Mouse (Mus musculus) small intestine, adult 2 months (tissue): ENCODE measurements around the gene Sh3pxd2b. TPM values are rescaled to one million over a fixed set of nuclear protein-coding genes. Genes with fewer than 3 reads are reported as not detected.

Source experiments
- H3K27ac ChIP-seq: fragments of 200-500 bp; 2 replicates; pipeline ENCODE4 v1.5.1; 2012; ENCODE audit warnings: low read depth, low read length, control low read depth, inconsistent platforms; ENCODE audit not compliant: insufficient read depth
- H3K27me3 ChIP-seq: fragments of 200-500 bp; 2 replicates; pipeline ENCODE4 v1.6.1; 2012; ENCODE audit warnings: mild to moderate bottlenecking, moderate library complexity, low read length, inconsistent platforms; ENCODE audit not compliant: control insufficient read depth, insufficient read depth
- H3K36me3 ChIP-seq: fragments of 200-500 bp; 2 replicates; pipeline ENCODE4 v1.6.1; 2012; ENCODE audit warnings: mild to moderate bottlenecking, low read length, control low read depth, inconsistent platforms; ENCODE audit not compliant: control insufficient read depth, insufficient read depth
- H3K4me1 ChIP-seq: fragments of 200-500 bp; 2 replicates; pipeline ENCODE4 v1.6.1; 2012; ENCODE audit warnings: low read length, inconsistent platforms, mixed read lengths; ENCODE audit not compliant: control insufficient read depth, insufficient read depth, insufficient read length
- H3K4me3 ChIP-seq: fragments of 200-500 bp; 2 replicates; pipeline ENCODE4 v1.5.1; 2012; ENCODE audit warnings: low read depth, mild to moderate bottlenecking, control low read depth, inconsistent platforms, low read length, moderate library complexity
- CTCF ChIP-seq: fragments of 200-500 bp; IDR thresholded peaks from 2 replicates; pipeline ENCODE4 v1.5.1; 2012; ENCODE audit warnings: low read depth, mild to moderate bottlenecking, control low read depth, inconsistent platforms, low read length, moderate library complexity, mixed read lengths; ENCODE audit not compliant: insufficient replicate concordance, insufficient read length; ENCODE audit errors: extremely low read depth
- POLR2A ChIP-seq: fragments of 200-500 bp; IDR thresholded peaks from 2 replicates; pipeline ENCODE4 v1.6.1; 2012; ENCODE audit warnings: low read depth, mild to moderate bottlenecking, control low read depth, inconsistent platforms, low read length, moderate library complexity
- WGBS: fragments of 180-500 bp; shearing (Covaris S2); methylation state at CpG from one replicate; pipeline ENCODE4 v1.1.7; 2018; 5-methylcytosine and 5-hydroxymethylcytosine counted together
- polyA plus RNA-seq: library from polyadenylated mRNA; depleted of rRNA; stranded (reverse); fragments of >200 nt; gene quantifications from 2 replicates; pipeline ENCODE4 v1.2.3, GENCODE M21; 2012; rRNA removed

Gene Sh3pxd2b
- polyA plus RNA-seq, 1 experiment, result 2.4 TPM

GRCm38 (mm10) chr11:32471925-32472324 is 124.3 kb downstream of the Sh3pxd2b start:
- no peak for TF ChIP-seq POLR2A
- no peak for TF ChIP-seq CTCF
- H3K27me3 ChIP-seq, result no peaks in the 10 kb centered on the region
- H3K4me3 ChIP-seq, result no peak overlapping the region
- no peaks in the 10 kb centered on the region for H3K4me1 ChIP-seq
- no peaks in the 10 kb centered on the region for H3K36me3 ChIP-seq
- WGBS, result 69% methylated on average over 2 of the region's 2 CpGs
- H3K27ac ChIP-seq, result no peak overlapping the region

GRCm38 (mm10) chr11:32474725-32475124 is 127.1 kb downstream of the Sh3pxd2b start:
- no peaks in the 10 kb centered on the region for H3K4me1 ChIP-seq
- TF ChIP-seq POLR2A (no peak), CTCF (no peak)
- H3K4me3 ChIP-seq, result no peak overlapping the region
- no peak overlapping the region for H3K27ac ChIP-seq
- H3K36me3 ChIP-seq, result no peaks in the 10 kb centered on the region
- no peaks in the 10 kb centered on the region for H3K27me3 ChIP-seq
- WGBS, result 78% methylated on average over 3 of the region's 3 CpGs

GRCm38 (mm10) chr11:32475487-32476236 is 128.0 kb downstream of the Sh3pxd2b start:
- H3K27me3 ChIP-seq, result no peaks in the 10 kb centered on the region
- no peak overlapping the region for H3K27ac ChIP-seq
- 77% methylated on average over 5 of the region's 5 CpGs for WGBS
- TF ChIP-seq CTCF (no peak), POLR2A (no peak)
- H3K4me3 ChIP-seq, result no peak overlapping the region
- H3K4me1 ChIP-seq, result no peaks in the 10 kb centered on the region
- no peaks in the 10 kb centered on the region for H3K36me3 ChIP-seq

Other genes starting within 250 kb of the Sh3pxd2b start
- 0.85 and 1.4 TPM in 2 replicates for gene Il9r, start 147.5 kb upstream of the Sh3pxd2b start, polyA plus RNA-seq
- gene Snrnp25, start 142.4 kb upstream of the Sh3pxd2b start, polyA plus RNA-seq, result 11.5 and 22.5 TPM in 2 replicates
- gene Rhbdf1, start 125.5 kb upstream of the Sh3pxd2b start, polyA plus RNA-seq, result 56.7 and 64.4 TPM in 2 replicates
- gene Mpg, start 121.3 kb upstream of the Sh3pxd2b start, polyA plus RNA-seq, result 4.9 and 7.5 TPM in 2 replicates
- gene Nprl3, start 80.1 kb upstream of the Sh3pxd2b start, polyA plus RNA-seq, result 25.1 and 35.7 TPM in 2 replicates
- gene Hba-x, start 71.4 kb upstream of the Sh3pxd2b start, polyA plus RNA-seq, result not detected in 2 replicates
- gene Hba-a1, start 64.3 kb upstream of the Sh3pxd2b start, polyA plus RNA-seq, result 54.1 and 70.6 TPM in 2 replicates
- gene Hbq1b, start 60.9 kb upstream of the Sh3pxd2b start, polyA plus RNA-seq, result not detected in 2 replicates
- gene Hba-a2, start 51.3 kb upstream of the Sh3pxd2b start, polyA plus RNA-seq, result 106 and 108 TPM in 2 replicates
- not detected in 2 replicates for gene Hbq1a, start 47.8 kb upstream of the Sh3pxd2b start, polyA plus RNA-seq
- 1.6 TPM in 2 replicates for gene Ubtd2, start 107.5 kb downstream of the Sh3pxd2b start, polyA plus RNA-seq
- gene Efcab9, start 184.3 kb downstream of the Sh3pxd2b start, polyA plus RNA-seq, result not detected in 2 replicates
- gene Stk10, start 185.5 kb downstream of the Sh3pxd2b start, polyA plus RNA-seq, result 12.7 and 49.4 TPM in 2 replicates